Mouse (Mus musculus) lung, postnatal 0 days (tissue): ENCODE measurements around the gene Ecd.

Experiments used
- CTCF ChIP-seq: IDR thresholded peaks from 2 replicates; pipeline ENCODE4 v1.5.1; 2016; ENCODE audit warnings: antibody characterized with exemption, mild to moderate bottlenecking
- EP300 ChIP-seq: IDR thresholded peaks from 2 replicates; pipeline ENCODE4 v1.6.1; 2016; ENCODE audit warnings: antibody characterized with exemption, mild to moderate bottlenecking, control low read depth

DNA sequence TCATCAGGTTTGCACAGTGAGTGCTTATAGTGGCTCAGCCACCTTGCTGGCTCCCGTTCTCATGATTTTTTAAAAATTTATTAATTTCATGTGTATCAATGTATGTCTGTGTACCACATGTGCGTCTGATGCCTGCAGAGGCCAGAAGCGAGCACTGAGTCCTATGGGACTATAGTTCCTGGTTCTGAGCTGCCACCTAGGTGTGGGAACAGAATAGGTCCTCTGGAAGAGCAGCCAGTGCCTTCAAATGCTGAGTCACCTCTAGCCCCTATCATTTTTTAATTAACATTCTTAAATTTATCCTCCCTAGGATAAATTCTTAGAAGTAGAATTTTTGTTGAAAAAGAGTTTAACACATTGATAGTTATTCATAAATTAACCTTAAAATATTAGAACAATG, 50.3 kb downstream of the Ecd start:
- TF ChIP-seq CTCF: 0 out of 2 replicates have a peak, but pooled peaks have one; percentile 3
- no peak for TF ChIP-seq EP300
